Mouse (Mus musculus): ENCODE results near the gene Chchd5. TPM values are rescaled to one million over a fixed set of nuclear protein-coding genes. Genes with fewer than 3 reads are reported as not detected.
A peak's percentile ranks its signal among the peaks of the same experiment; 100 is the strongest.

Chchd5 gene
- total RNA-seq, 2 experiments from 2014 or later: 3.5 to 6.9 TPM

DNA sequence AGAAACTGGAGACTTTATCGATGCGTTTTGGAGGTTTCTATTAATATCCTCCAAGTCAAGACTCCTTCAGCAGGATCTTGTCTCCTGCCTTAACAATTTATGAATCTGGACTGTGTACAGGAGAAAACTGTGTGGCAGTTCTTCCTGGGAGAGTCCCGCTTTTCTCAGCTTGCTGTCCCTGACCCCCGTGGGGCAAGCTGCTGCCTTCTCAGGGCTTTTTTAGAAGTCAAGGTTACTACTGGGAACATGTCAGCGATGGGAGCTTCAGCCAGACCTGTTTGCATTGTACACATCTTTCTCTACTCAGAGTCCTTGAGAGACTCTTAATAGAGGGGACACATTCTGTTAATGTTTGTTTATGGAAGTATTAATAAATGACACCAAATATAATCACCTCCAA lies 20.9 kb downstream of the Chchd5 start:
- no peak for ATAC-seq (replicated peaks; ENCODE audit: low FRiP score, poor library complexity, severe bottlenecking)

DNA sequence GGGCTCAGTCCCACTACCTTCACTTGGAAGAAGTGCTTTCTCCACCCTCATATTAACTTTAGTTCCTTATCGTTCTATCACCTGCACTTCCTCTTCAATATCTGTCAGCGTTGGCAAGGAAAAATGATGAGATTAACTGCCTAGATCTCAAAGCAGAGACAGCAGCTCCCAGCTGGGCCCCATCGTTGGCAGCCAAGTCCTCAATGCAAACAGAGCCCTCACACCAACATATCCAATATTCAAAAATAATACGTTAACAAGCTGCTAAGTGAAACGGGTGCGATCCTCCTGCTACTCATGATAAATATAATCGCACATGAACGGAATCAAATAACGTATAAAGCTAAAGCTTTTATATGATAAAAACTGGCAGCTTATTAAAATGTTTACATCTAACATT lies 21.6 kb downstream of the Chchd5 start:
- ATAC-seq (replicated peaks; ENCODE audit: low FRiP score, poor library complexity, severe bottlenecking): no peak

DNA sequence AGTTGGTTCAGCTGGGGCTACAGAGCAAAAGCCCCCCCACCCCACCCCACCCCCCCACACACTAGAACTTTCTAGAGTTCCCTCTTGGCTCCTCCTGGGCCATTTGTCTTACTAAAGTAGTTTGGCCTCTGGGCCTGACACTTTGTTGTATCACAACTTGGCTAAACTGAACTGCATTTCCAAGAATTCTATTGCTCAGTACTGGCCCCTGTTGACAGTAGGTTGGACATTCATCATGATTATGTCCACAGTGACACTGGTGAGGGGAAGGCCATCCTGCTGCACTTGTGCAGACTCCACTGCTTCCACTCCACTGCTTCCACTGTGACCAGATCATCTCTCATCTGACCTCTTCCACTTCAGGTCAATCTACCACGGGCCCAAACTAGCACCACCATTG lies 23.3 kb downstream of the Chchd5 start:
- ATAC-seq (replicated peaks; ENCODE audit: low FRiP score, poor library complexity, severe bottlenecking): no peak

DNA sequence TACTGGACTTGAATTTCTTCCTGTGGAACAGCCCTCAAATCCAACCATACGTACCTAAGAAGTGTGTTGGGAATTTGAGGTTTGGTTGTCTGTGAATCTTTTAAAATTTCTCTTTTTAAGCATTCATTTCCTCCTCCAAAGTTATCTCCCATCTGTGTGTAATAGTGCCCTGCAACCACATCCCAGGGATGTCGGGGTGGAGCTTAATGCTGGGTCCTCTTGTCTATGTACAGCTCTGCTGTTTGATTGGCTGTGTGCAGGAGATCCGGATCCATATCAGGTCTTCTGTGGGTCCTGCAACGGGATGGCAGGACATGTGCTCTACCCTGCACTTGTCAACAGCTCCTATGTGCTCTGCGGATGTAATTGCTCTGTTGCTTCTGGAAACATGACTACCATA lies 35.3 kb downstream of the Chchd5 start:
- ATAC-seq (replicated peaks; ENCODE audit: low FRiP score, poor library complexity, severe bottlenecking): no peak

DNA sequence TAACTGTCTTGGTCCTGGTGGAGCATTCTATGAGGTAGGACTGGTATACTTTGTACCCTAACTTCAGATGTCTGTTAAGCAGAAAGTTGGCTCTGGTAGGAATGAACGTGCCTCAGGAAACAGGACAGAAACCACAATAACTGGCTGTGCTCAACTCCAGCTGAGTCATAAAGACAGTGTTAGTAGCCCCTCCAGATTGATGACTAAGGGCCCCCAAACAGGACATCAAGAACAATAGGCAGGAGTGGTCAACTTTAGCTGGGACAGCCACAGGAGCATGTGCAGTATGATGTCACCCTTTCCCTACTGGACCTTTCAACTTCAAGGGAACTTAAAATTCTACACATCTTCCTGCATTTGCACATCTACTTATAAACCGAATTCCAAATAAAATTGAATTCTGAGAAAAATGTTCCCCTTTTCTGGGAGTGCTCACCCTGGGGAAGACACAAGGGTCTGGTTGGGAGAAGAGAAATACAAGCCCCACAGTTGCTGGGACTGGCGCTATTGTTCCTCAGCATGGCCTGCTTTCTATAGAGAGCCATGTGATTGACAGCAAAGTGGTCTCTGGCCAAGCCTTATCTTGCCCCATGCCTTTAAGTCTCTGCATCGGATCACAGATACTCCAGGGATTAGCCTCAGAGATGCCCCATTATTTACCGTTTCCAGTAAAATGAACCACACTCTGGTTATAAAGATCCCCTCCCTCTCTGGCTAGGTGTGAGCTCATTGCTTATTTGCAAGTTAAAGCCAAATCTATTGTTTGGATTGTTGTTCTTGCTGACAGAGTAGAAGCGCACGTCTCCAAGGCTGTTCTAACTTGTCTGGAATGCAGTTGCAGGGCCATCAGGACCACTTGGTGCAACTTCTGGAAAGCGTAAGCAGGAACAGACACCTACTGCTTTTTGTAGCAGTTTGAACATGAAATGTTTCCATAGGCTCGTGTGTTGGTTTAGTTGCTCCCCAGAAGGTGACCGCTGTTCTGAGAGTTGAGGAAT lies 37.3 kb downstream of the Chchd5 start:
- ATAC-seq (replicated peaks; ENCODE audit: low FRiP score, poor library complexity, severe bottlenecking): no peak

DNA sequence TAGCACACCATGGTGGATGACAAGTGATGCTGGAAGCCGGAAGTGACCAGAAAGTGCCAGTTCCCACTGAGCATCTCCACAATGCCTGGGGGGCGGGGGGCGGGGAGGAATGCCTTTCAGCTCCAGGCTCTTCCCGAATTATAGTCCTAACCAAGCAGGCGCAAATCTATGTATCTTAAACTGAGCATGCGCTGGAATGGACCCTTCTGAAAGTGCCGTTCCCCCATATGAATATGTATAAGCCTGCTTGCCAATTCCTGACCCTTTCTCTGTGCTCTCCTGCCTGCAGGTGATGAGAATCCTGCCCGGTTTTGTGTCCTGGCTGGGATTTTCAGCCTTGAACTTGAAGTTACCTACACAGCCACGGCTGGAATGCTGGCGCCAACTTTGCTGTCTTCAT lies 43.9 kb downstream of the Chchd5 start:
- ATAC-seq (replicated peaks; ENCODE audit: low FRiP score, poor library complexity, severe bottlenecking): no peak

DNA sequence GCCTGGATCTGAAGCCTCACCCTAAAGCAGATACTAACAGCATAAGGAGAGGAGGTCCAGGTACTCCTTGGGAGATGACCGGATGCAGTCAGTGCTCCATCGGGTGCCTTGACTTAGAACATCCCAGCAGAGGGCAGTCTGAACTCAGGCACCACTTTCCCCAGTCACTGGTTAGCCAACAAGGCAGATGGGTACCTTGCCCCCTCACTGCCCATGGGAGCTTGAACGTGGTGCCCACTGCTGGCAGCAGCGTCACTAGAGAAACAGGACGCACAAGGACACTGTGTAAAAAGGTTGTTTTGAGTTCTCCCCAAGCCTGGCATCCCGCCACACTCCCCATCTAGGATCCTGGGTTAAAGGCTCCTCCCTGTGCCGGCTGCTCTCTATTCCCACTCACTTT lies 45.0 kb downstream of the Chchd5 start:
- ATAC-seq (replicated peaks; ENCODE audit: low FRiP score, poor library complexity, severe bottlenecking): peak; percentile 83

DNA sequence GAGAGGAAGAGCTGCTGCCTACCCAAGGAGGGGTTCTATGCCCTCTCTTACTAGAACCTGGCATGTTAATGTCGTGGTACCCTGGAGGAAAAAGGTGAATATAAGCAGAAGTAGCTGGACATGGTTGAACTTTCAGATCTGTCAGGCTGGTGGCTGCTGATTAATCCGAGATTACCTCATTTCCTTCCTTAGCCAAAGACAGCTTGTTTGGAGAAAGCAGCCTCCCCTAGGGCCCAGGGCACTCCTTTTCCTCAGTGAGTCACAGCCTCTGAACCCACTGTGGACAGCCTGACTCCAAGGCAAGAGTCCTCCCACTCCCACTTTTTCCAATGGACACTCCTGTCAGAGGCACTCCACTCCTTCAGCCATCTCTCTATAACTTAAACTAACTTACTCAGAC lies 46.1 kb downstream of the Chchd5 start:
- no peak for ATAC-seq (replicated peaks; ENCODE audit: low FRiP score, poor library complexity, severe bottlenecking)

DNA sequence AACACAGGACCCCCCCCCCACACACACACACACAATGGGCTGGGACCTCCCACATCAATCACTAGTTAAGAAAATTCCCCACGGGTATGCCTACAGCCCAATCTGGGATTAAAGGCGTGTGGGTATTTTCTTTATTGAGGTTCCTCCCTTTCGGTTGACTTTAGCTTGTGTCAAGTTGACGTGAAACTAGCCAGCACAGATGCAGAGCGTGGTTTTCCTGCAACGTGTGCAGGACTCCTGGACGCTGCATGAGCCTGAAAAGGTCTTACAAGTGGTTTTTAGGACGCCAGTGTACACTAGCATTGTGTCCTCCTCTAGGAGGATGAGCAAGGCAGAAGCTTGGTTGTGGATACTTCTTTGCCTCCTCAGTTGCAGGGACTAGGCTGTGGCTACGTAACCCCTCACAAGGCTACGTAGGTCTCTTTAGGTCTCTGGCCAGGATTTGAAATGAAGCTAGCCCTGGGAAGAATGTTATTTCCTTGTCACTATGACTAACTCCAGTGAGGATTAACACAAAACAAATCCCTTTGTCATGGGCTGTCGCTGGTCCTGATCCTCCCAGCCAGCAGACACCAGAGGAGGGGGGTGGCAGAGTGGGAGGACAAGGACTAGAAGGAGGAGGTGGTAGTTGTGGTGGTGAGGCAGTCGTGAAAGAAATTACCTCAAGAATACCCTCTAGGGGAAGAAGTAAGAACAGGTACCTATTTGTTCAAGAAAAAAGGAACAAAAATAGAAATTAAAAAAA lies 47.3 kb downstream of the Chchd5 start:
- no peak for ATAC-seq (replicated peaks; ENCODE audit: low FRiP score, poor library complexity, severe bottlenecking)

DNA sequence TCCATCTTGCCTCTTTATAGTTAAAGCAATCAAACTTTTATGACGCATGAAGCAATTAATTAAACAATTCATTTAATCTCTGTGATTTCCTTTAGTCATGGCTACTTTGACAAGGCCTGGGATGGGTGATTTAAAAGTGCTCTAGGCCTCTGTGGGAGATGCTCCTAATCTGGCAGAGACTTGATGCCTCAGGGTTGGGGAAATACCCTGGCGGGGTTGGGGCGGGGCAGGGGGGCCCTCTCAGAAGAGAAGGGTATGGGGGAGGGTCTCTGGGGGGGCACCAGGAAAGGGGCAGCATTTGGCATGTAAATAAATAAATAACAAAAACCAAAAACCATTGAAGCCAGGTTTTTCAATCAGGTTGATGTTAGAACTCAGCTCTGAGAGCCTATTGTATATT lies 48.2 kb downstream of the Chchd5 start:
- ATAC-seq (replicated peaks; ENCODE audit: low FRiP score, poor library complexity, severe bottlenecking): no peak

DNA sequence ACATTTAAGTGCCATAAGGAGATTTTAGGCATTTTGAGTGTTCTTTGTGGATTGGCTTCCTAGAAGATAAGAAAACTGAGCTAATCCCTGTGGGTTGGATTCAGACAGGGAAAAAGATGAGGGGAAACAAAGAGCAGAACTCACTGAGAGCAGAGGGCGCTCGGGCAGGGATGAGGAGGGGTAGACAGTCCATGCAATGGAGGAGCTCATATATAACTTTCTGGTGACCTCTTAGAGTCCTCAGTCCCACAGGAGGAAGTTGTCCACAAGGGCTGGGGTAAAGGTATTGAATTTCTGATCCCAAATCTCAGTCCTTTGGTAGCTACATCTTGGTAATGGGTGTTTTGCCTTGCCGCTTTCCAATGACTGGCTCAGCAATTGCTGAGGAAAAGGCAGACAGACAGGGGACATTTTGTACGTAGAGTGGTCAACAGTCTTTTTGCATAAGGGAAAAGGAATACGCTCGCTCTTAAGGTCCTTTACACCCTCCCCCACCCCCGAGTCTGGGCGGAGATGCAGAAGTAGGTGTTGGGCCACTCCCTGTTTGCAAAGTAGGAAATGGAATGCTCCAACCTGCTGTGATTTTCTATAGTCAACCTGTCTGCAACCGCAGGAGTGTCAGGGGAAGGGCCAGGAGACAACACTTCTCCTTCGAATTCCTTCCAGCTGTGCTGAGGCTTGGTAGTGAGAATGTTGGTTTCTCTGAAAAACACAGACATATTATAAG lies 48.8 kb downstream of the Chchd5 start:
- no peak for ATAC-seq (replicated peaks; ENCODE audit: low FRiP score, poor library complexity, severe bottlenecking)

DNA sequence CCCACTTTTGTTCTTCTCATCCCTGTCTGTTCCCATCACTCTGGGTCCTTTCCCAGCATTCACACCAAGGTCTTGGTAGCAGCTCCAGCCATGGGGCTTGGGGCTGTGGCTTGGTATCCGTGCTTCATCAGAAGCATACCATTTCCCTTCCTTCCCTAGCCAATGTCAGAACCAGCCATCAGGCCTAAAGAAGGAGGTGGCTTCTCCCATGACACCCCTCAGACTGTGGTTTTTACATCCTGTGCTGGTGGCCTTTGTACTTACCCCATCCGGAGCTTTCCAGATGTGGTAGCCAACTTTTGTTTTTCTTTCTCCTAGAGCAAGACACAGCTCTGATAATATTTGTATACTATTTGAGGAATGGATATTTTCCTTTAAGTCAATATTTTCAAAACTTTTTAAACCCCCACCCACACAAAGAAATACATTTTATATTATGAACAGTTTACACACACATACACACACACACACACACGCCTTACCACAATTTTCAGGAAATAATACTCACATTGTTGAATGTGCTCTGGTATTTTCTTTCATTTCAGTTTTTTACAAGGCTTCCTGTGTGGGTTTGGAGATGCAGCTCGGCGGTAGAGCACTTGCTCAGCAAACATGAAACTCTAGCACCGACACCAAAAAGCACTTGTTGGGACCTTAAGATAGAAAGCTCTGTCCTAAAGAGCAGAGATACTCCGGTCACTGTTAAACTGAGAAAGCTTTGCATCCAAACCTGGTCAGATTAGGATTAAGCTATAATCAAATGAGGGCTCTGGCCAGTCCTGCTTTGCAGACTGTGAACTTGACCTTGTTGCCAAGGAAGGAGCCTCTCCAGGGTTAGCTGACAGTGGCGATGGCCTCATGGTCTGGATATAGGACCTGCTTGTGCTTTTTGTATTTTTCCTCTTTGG lies 50.7 kb downstream of the Chchd5 start:
- no peak for ATAC-seq (replicated peaks; ENCODE audit: low FRiP score, poor library complexity, severe bottlenecking)

DNA sequence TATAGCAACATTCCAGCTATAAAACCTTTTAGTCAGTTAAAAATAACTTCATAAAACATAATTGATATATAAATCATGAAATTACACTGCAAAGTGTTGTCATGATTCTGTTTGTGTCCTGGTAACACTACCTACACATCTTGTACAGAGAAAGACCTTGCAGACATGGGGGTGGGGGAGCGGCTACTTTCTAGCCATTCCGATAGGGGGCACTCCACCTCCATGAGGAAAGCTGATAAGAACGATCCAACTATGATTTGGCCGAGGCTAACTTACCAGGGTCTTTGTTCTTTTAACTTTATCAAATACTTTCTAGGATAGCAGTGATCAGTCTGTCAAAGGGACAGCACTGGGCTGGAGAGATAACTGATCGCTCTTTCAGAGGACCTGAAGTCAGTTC lies 52.0 kb downstream of the Chchd5 start:
- no peak for ATAC-seq (replicated peaks; ENCODE audit: low FRiP score, poor library complexity, severe bottlenecking)

DNA sequence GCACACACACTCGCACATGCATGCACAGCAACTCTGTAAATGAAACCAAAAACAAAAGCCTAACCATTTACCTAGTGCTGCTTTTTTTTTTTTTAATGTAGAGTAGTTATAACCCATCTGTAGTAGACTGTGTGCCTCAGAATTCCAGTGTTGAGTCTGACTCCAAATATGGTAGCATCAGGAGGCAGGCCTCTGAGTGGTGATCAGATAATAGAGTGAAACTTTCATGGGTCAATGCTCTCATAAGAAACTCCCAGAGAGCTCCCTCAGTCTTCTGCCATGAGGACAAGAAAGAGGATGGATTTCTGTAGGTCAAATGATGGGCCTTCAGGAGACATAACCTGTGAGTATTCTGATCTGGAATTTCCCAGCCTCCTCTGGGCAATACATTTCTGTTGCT lies 52.9 kb downstream of the Chchd5 start:
- 0 out of 2 replicates have a peak, but pooled peaks have one; percentile 48 for ATAC-seq (replicated peaks; ENCODE audit: low FRiP score, poor library complexity, severe bottlenecking)

DNA sequence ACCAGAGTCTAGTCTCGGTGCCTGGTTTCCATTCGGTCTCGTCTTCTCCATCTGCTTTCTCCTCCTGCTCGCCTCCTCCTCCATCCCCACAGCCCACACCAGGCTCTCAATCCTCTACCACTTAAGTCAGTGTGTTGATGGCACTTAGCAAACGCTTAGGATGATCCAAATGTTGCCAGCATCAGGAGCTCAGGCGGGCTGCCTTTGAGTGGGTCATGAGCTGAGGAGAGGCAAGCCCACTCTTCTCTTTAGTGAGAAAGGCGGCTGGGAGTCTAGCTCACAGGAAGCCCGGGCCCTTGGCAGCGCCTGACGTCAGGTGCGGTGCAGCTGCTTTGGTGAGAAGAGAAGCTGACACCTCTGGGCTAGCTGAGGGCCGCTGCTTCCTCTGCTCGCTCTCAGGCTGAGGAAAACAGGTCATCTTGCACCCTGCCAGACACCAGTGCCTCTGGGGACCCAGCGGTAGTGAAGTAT lies 54.1 kb downstream of the Chchd5 start:
- ATAC-seq (replicated peaks; ENCODE audit: low FRiP score, poor library complexity, severe bottlenecking): no peak

Data from erythroblast, adult 5-6 weeks (primary cell).